19 mouse cellular contexts compared by ENCODE assay signal in the genomic region with DNA sequence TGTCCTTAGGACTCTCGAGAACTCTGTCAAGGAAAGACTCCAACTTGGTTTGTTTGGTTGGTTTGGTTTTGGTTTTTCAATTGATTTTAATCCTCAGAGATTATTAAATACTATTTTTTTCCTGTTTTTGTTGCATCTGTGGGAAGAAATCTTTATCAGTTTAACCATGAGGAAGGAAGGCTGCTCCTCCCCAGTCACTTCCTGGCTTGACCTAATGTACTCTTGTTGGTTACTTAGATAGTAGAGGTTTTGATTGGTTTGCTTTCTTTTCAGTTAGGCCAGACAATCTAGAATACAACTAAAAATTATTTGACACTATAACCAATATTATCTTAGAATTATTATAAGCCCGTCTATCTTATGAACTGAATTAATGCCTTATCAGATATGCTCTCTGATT.
DNase-seq lines count a peak whose midpoint lies in the region; TF ChIP-seq lines count a peak whose summit lies in the region.
"Had no signal": no experiment of that assay in that cellular context is flagged by ENCODE, and none has a peak within 500 bp of the region (broad histone marks: within the 10 kb centered on the region; RNA-seq: fewer than 3 reads in every experiment).

No protein-coding gene starts in this region.

- no peaks in the 10 kb centered on the region for H3K79me2 ChIP-seq in MEL (ENCODE audit: control insufficient read depth, insufficient read depth, low read length, poor library complexity)

- no peak for TF ChIP-seq RAD21 in MEL (IDR thresholded peaks at IDR 0.05; ENCODE audit: low read depth, low read length)

- H3K4me3 ChIP-seq in MEL (ENCODE audit: control insufficient read depth in 1 of 2, insufficient read depth in 1 of 2, low read depth in 2 of 2, low read length in 2 of 2), result no peak overlapping the region

- no peak overlapping the region for H3K9ac ChIP-seq in MEL (ENCODE audit: control insufficient read depth, low read depth, low read length, poor library complexity, severe bottlenecking)

- TF ChIP-seq CTCF in MEL (IDR thresholded peaks at IDR 0.05 in 2 of 3, conservative IDR thresholded peaks at IDR 0.05 in 1 of 3; ENCODE audit: control insufficient read depth in 1 of 3, insufficient read depth in 1 of 3, low read depth in 2 of 3, low read length in 3 of 3, poor library complexity in 1 of 3, severe bottlenecking in 1 of 3), result no peak

- TF ChIP-seq EP300 in MEL (IDR thresholded peaks at IDR 0.05; ENCODE audit: low read depth in 1 of 2, low read length in 2 of 2), result peak; percentile 32 to 68; a peak in 3 of 4 replicates

- H3K9me3 ChIP-seq in MEL (replicated peaks; ENCODE audit: insufficient read depth, low read length), result no peaks in the 10 kb centered on the region
- H3K9me3 ChIP-seq: G1E had no signal

- intact Hi-C loops in heart, postnatal 10 days (cut with DNase I), result no loop called here
- intact Hi-C loops in left cerebral cortex, postnatal 10 days (cut with DNase I), result no loop called here

- no peaks in the 10 kb centered on the region for H3K27me3 ChIP-seq in MEL (ENCODE audit: control insufficient read depth in 1 of 2, insufficient read depth in 2 of 2, low read length in 2 of 2)
- H3K27me3 ChIP-seq: CH12.LX, Patski had no signal

- no peak overlapping the region for H3K27ac ChIP-seq in MEL (ENCODE audit: control insufficient read depth, low read depth, low read length)

- TF ChIP-seq POLR2A in MEL (IDR thresholded peaks at IDR 0.05; ENCODE audit: control insufficient read depth in 1 of 2, insufficient read depth in 1 of 2, low read depth in 1 of 2, low read length in 2 of 2, poor library complexity in 1 of 2), result no peak

- peak; percentile 52 for DNase-seq in heart, adult 11 months
- no peak for DNase-seq in heart, postnatal 10 days
- DNase-seq in 416B (ENCODE audit: low read depth) (peak; percentile 8), MEL (ENCODE audit: low read depth, low spot score) (peak; percentile 52)
- no peak for DNase-seq in embryo, embryonic 9.5 days (ENCODE audit: extremely low spot score)
- no peak for DNase-seq in left cerebral cortex, postnatal 10 days (ENCODE audit: extremely low spot score in 1 of 2, low spot score in 2 of 2)
- DNase-seq: adrenal gland, adult 8-10 months; adrenal gland, postnatal 10 days; adrenal gland, postnatal 25 days; adrenal gland, postnatal 36 days; B cell, adult 2 months; cerebellum, adult 11 months; cerebellum, adult 11-12 months; cerebellum, adult 18-20 months; cerebellum, adult 2 months; cerebellum, adult 8-10 months had no signal

- H3K4me1 ChIP-seq in MEL (ENCODE audit: control insufficient read depth in 1 of 2, insufficient read depth in 2 of 2, low read length in 2 of 2), result peaks cover 0 to 9% of the 10 kb centered on the region in 2 experiments; a peak in 2 of 4 replicates

- peaks cover 0 to 2% of the 10 kb centered on the region in 2 experiments; a peak in 1 of 4 replicates for H3K36me3 ChIP-seq in MEL (ENCODE audit: control insufficient read depth in 1 of 2, insufficient read depth in 2 of 2, low read length in 2 of 2)
- H3K36me3 ChIP-seq: G1E had no signal

TF ChIP-seq in MEL, 35 proteins besides CTCF, POLR2A, EP300 and RAD21:
- TF ChIP-seq MAZ (IDR thresholded peaks at IDR 0.05; ENCODE audit: low read depth, low read length), result no peak
- TF ChIP-seq TBP (IDR thresholded peaks at IDR 0.05; ENCODE audit: low read depth, low read length), result no peak
- no peak for TF ChIP-seq ELF1 (IDR thresholded peaks at IDR 0.05; ENCODE audit: low read depth, low read length)
- no peak for TF ChIP-seq MXI1 (IDR thresholded peaks at IDR 0.05; ENCODE audit: low read depth, low read length)
- no peak for TF ChIP-seq POLR2AphosphoS5 (IDR thresholded peaks at IDR 0.05; ENCODE audit: borderline replicate concordance, low read depth, low read length)
- TF ChIP-seq ZNF384 (IDR thresholded peaks at IDR 0.05; ENCODE audit: low read depth, low read length), result no peak
- TF ChIP-seq HCFC1 (IDR thresholded peaks at IDR 0.05; ENCODE audit: low read depth, low read length), result no peak
- TF ChIP-seq CHD1 (IDR thresholded peaks at IDR 0.05; ENCODE audit: low read depth, low read length), result no peak
- TF ChIP-seq ZKSCAN1 (IDR thresholded peaks at IDR 0.05; ENCODE audit: low read depth, low read length), result no peak
- no peak for TF ChIP-seq ZC3H11A (IDR thresholded peaks at IDR 0.05; ENCODE audit: low read depth, low read length)
- peak; percentile 7; the same call in 1 of the 2 replicates for TF ChIP-seq GATA1 (IDR thresholded peaks at IDR 0.05; ENCODE audit: low read depth, low read length)
- no peak for TF ChIP-seq MYB (IDR thresholded peaks at IDR 0.05; ENCODE audit: low read depth, low read length)
- no peak for TF ChIP-seq BHLHE40 (IDR thresholded peaks at IDR 0.05; ENCODE audit: borderline replicate concordance, low read depth, low read length)
- peak; percentile 66; the same call in 1 of the 2 replicates for TF ChIP-seq RCOR1 (IDR thresholded peaks at IDR 0.05; ENCODE audit: low read depth, low read length)
- TF ChIP-seq USF1 (IDR thresholded peaks at IDR 0.05; ENCODE audit: low read depth, low read length), result no peak
- no peak for TF ChIP-seq SIN3A (IDR thresholded peaks at IDR 0.05; ENCODE audit: low read length)
- TF ChIP-seq POLR2AphosphoS2 (IDR thresholded peaks at IDR 0.05; ENCODE audit: low read length), result no peak
- no peak for TF ChIP-seq ETS1 (IDR thresholded peaks at IDR 0.05; ENCODE audit: low read depth, low read length)
- TF ChIP-seq NRF1 (IDR thresholded peaks at IDR 0.05; ENCODE audit: insufficient read depth, low read depth, low read length, poor library complexity, severe bottlenecking), result no peak
- TF ChIP-seq KAT2A (conservative IDR thresholded peaks at IDR 0.05; ENCODE audit: low read depth, low read length), result no peak
- no peak for TF ChIP-seq USF2 (IDR thresholded peaks at IDR 0.05; ENCODE audit: borderline replicate concordance in 1 of 2, insufficient read depth in 1 of 2, low read depth in 1 of 2, low read length in 2 of 2)
- 0 out of 2 replicates have a peak, but pooled peaks have one; percentile 15 for TF ChIP-seq TCF12 (IDR thresholded peaks at IDR 0.05; ENCODE audit: low read depth, low read length)

Comparison
In these comparisons a context has a peak if more than half of its experiments do, and no peak if none do; other contexts are left out.
1. DNase-seq: peak in heart, adult 11 months (single experiment), 416B (single experiment) and MEL (single experiment); none in heart, postnatal 10 days (0 of 2), embryo, embryonic 9.5 days (single experiment) and left cerebral cortex, postnatal 10 days (0 of 2).